Mouse (Mus musculus) induced T-regulatory cell, adult 2 months (primary cell): ENCODE measurements around the gene 4930544D05Rik.
A peak's percentile ranks its signal among the peaks of the same experiment; 100 is the strongest.

Experiments
- DNase-seq: peaks from one replicate; pipeline ENCODE4 v3.0.0-alpha.2; 2012; ENCODE audit warnings: low read depth

4930544D05Rik gene

GRCm38 (mm10) chr11:70643051-70643450 is 27.4 kb downstream of the 4930544D05Rik start:
- DNase-seq: no peak

GRCm38 (mm10) chr11:70644564-70645103 is 29.0 kb downstream of the 4930544D05Rik start:
- DNase-seq: no peak

- DNase-seq: no peak
Measured at GRCm38 (mm10) chr11:70645461-70646258, 30.0 kb downstream of the 4930544D05Rik start.

GRCm38 (mm10) chr11:70646259-70646555 is 30.6 kb downstream of the 4930544D05Rik start:
- DNase-seq: no peak

- peak; percentile 100 for DNase-seq
Measured at GRCm38 (mm10) chr11:70646691-70647650, 31.3 kb downstream of the 4930544D05Rik start, which contains the start of the genes Rnf167 and Slc25a11. Rnf167 (plus strand) TSS chr11:70647235. Slc25a11 (minus strand) TSS chr11:70647479.

GRCm38 (mm10) chr11:70647716-70648420 is 32.2 kb downstream of the 4930544D05Rik start:
- no peak for DNase-seq

GRCm38 (mm10) chr11:70648512-70648911 is 32.9 kb downstream of the 4930544D05Rik start:
- peak; percentile 77 for DNase-seq

GRCm38 (mm10) chr11:70649185-70649734 is 33.6 kb downstream of the 4930544D05Rik start:
- DNase-seq: peak; percentile 47

GRCm38 (mm10) chr11:70650322-70651175 is 34.9 kb downstream of the 4930544D05Rik start:
- DNase-seq: peak; percentile 88

- peak; percentile 72 for DNase-seq
Measured at GRCm38 (mm10) chr11:70651391-70651790, 35.7 kb downstream of the 4930544D05Rik start.

GRCm38 (mm10) chr11:70652029-70652883 is 36.6 kb downstream of the 4930544D05Rik start:
- peak; percentile 62 for DNase-seq

- DNase-seq: no peak
Measured at GRCm38 (mm10) chr11:70652884-70653344, 37.3 kb downstream of the 4930544D05Rik start.

- DNase-seq: peak; percentile 87
Measured at GRCm38 (mm10) chr11:70653345-70654197, 37.9 kb downstream of the 4930544D05Rik start.

- DNase-seq: peak; percentile 95
Measured at GRCm38 (mm10) chr11:70654198-70654922, 38.7 kb downstream of the 4930544D05Rik start, which contains the start of gene Pfn1. Pfn1 (minus strand) TSS chr11:70654644.

- DNase-seq: peak; percentile 91
Measured at GRCm38 (mm10) chr11:70654923-70655570, 39.4 kb downstream of the 4930544D05Rik start.

- peak; percentile 85 for DNase-seq
Measured at GRCm38 (mm10) chr11:70655571-70656455, 40.2 kb downstream of the 4930544D05Rik start.
